Mouse (Mus musculus): ENCODE results near the gene Nxpe3.
"Not testable (repeated sequence)": the region's sequence is repeated elsewhere in the genome, so short reads cannot be mapped to it uniquely, and the experiment has no call there.

Nxpe3 gene

DNA sequence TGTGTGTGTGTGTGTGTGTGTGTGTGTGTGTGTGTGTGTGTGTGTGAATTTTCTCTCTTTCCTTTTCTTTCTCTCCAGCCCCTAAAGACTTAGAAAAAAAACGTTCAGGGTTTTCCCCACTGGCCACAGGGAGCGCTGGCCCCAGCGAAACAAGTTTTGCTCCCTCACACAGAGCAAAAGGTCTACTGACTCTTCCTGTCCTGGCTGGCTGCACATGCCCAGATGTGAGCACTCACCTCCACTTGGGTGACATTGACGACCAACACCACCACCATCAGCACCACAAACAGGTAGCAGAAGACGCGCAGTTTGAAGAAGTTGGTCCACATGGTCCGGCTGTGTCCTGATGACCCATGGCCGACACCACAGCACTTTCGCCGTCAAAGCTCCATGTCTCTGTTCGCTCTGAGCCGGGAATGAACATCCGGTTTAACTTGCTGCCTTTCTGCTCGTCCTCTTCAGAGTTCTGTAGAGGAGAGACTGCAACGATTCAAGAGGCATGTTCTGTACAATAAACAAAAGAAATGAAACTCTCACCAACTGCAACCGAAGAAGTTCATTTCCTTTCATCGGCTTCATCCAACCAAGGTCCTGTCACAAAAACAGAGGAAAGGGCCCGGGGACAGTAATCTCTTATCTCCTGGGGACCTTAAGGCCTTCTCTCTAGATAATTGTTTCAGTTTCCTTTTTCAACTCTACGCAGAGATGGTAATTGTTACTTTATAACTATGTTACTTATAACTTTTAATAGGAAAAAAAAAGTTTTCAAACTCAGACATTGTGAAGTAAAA, 4.5 kb downstream of the Nxpe3 start:
- DNase-seq (ENCODE audit: extremely low spot score) = no peak

DNA sequence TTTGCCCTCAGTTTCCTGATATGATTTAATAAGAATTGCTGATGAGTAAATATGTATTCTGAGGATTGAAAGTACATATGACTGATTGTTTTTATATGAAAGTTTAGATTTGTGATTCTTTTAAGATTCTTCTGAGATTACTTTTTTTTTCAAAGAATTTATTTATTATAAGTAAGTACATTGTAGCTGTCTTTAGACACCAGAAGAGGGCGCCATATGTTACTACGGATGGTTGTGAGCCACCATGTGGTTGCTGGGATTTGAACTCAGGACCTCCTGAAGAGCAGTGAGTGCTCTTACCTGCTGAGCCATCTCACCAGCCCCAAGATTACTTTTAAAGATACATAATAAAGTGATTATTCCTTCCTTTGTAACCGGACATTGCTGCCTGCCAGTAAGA, 5.6 kb downstream of the Nxpe3 start:
- DNase-seq (ENCODE audit: extremely low spot score) = no peak

DNA sequence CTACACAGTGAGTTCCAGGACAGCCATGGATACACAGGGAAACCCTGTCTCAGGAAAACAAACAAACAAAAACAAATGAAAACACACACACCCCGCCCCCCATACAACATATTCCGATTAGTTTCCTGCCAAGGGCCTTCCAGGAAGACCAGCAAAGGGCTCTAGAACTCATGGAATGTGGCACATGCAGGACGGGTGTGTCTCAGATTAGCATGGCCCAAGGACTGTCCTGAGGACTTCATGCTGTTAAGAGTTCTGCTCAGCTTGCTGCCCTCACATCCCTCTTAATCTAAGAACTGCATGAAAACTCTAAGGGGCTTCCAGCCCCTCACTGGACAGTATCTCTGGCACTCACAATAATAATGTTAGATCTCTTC, 6.5 kb downstream of the Nxpe3 start:
- DNase-seq (ENCODE audit: extremely low spot score) = no peak

DNA sequence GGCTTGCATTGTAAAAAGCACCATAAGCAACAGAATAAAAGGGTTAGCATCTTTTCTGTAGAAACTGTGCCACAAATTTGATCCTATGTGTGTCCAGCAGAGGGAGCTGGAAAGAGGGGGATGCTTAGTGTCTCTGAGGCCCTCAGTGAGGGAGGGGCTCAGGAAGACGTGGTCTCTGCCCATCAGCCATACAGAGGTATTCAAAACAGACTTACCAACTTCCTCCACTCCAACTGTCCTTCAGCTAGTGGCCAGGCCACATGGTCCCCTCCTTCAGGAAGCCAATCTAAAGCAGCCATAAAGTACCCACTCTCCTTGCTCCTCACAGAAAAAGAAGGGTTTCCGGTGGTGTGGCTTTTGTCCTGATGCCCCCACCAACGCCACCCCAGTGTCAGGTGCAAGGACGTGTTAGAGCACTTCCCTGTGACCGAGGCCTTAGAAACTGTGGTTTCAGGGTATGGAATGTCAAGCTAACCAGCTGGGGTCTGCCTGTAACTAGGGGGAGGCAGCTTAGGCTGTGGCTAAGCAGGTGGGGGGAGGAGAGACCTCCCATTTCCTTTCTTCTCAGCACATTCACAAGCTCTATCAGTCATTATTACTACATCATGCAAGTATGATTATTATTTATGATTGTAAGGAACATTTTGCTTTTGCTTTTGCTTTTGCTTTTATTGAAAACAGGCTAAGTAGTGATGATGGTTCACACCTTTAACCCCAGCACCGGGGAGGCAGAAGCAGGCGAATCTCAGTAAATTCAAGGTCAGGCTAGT, 7.1 kb downstream of the Nxpe3 start:
- DNase-seq (ENCODE audit: extremely low spot score) = no peak

DNA sequence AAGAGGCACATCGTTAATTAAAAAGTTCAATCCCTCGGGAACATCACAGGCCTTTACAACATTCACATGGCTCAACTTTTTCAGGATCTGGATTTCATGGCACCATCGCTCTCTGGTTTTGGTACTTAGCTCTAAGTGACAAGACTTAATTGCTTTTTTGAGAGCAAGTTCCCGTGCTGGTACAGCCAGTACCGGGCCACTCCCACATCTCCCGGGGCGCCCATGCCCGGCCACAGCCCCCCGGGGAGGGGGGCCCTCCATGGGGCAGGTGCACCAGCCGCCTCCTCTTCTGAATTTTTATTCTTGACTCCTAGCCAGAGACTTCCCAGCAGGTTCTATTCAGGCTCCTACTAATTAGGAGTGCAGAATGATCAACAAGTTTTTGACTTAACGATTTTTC, 10.8 kb downstream of the Nxpe3 start:
- DNase-seq (ENCODE audit: extremely low spot score) = no peak

DNA sequence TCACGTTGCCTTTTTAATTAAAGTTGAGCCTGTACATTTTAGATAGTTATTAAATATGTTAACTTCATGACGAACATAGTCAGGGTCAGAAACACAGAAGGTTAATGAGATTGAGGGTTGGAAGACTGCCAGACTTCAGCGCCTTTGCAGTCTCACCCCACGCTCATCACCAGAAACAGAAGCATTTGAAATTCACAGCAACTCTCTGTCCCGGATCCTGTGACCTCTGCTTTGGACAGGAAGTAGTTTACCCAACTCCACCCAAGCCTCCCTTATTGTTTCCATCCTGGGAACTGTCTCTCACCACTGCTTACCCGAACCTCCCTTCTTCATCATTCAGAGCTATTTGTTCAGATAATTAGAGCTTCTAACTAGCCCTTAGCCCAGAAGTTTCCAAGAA, 19.1 kb downstream of the Nxpe3 start:
- DNase-seq (ENCODE audit: extremely low spot score) = no peak

DNA sequence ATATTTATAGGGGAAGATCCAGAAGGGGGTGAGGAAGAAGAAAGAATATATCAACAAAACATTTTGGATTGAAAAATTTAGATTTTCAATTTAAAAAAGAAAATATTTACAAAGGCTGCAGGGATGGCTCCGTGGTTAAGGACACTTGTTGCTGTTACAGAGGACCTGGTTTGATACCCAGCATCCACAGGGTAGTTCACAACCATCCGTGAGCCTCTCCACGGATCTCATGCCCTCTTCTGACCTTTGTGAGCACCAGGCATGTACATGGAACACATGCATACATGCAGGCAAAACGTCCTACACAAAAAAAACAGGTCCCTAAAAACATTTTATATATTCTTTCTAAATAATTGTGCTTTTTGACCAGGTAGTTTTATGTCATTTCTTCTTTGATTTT, 31.3 kb downstream of the Nxpe3 start:
- DNase-seq (ENCODE audit: extremely low spot score) = no peak

DNA sequence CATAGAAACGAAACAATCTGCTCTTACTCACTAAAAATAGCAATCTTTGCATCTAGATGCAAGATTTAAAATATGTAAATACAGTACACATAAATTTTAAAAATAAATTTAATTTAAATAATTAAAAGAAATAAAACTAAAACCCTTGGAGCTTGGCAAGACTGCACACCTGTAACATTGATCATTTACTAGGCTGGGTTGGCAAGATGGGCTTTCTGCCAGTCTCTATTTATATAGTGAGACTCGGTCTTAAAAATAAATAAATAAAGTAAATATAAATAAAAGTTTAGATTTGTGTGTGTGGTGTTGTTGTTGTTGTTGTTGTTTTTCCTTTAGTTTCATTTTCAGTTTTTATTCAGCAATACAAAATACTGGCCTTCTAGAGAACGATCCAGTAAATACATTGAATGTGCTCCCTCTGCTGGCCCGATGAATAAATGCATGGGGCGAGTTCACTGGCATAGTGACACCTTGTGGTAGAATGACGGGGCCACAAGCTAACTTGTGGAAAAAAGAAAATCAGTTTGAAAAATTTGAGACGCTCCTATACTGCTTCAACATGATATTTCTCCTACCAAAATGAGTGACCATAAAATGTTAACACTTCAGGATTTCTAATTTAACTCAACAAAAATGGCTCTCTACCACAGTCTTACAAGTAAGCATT, 31.8 kb downstream of the Nxpe3 start:
- DNase-seq (ENCODE audit: extremely low spot score) = peak; percentile 58

DNA sequence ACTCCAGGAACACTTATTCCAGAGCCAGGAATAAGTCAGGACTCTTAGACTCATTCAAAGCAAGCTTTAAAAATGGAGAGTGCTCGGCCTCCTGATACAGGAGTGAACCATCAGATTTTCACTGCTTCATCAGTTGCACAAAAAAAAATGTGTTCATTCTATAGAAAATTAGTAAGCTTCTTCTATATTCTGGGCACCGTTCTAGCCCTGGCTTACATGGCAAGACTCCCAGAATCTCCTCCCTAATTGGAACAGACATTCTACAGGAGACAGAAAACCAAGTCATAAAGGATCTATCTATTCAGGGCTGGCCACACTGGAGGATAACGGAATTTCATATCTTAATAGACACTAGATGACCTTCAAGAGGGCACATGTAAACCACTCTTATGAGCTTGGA, 34.0 kb downstream of the Nxpe3 start:
- DNase-seq (ENCODE audit: extremely low spot score) = no peak

DNA sequence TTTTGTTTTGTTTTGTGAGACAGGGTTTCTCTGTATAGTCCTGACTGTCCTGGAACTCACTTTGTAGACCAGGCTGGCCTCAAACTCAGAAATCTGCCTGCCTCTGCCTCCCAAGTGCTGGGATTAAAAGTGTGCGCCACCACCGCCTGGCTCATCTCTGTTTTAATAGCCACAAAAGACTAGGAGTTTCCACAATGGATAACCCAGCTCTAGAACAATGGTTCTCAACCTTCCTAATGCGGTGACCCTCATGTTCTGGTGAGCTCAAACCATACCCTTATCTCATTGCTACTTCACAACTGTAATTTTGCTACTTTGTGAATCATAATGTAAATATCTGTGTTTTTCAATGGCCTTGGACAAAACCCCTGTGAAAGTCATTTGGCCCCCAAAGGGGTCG, 35.7 kb downstream of the Nxpe3 start:
- DNase-seq (ENCODE audit: extremely low spot score) = not testable (repeated sequence)

DNA sequence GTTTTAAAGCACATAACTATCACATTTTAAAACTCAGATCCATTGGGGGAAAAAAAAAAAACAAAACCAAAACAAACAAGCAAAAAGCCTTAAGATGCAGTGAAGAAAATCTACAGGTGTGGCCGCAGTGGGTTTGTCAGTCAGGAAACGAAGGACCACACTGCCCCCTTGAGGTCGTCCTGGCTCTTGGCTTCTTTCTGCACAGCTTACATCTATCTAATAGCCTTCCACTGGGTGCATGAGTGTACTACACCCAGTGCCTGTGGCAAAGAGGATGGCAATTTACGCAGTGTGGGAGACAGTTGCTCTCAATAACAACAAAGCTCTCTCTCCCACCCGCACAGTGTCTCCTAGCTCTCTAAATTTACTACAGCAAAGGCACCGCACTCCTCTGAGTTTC, 36.6 kb downstream of the Nxpe3 start:
- DNase-seq (ENCODE audit: extremely low spot score) = peak; percentile 42

DNA sequence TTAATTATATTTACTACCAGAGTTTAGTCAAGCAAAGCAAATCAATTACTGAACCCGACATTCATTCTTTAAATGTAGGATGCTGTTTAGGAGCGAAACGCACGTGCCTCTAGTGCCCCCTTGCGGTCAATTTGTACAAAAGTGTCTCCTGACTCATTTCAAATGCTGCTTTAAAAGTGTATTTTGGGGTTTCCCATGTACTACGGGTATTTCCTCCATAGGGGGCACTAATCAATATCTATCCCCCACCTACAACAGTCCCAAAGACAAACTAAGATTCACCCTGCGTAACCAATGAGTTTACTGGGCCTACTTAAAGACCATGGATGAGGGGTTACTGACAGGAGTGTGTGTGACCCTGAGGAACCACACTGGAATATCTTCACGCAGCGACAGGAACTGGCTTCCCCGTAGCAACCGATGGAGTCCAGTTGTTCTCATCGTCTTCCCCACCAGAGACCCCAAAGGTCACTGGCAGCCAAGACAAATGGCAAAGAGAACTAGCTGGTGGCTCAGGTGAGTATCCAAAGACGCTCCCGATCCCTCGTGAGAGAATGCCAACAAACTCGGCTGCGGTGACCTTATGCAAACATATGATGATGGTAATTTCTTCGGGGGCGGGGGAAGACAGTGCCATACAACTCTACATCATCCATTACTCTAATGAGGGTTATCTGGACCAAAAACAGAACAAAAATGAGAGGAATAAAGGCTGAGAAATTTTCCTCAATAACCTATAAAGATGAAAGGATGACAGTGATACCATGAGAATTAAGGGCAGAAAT, 42.0 kb downstream of the Nxpe3 start:
- peak; percentile 68 for DNase-seq (ENCODE audit: extremely low spot score)

DNA sequence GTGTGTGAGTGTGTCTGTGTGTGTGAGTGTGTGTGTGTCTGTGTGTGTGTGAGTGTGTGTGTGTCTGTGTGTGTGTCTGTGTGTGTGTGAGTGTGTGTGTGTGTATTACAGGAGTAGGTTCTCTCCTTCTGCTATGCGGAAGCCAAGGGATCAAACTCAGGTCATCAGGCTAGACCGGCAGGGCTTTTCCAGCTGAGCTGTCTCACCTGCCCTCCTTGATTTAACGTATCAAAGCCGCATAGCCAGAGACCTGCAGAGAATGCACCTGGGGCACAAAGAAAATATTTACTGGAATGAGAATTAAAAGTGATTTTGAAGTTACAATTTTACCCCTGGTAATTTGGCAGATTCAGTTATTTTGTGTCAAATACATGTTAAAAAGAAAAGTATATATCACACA, 42.6 kb downstream of the Nxpe3 start:
- DNase-seq (ENCODE audit: extremely low spot score) = no peak

DNA sequence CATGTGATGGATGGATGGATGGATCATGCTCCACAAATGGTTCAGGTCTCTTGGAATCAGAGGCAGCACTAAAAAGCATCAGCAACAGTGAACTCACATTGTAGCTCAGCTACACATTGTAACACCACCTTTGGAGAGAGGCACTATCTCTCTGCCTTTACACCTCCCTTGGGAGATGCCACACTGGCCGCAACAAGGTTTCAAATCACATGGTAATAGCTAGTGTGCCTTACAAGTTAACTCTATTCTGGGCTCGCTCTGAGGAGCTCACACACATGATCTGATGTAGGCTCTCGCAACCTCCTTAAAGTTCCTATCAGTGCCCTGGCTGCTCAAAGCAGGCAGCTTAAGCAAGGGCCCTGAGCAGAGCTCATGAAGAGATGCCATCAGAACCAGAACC, 44.6 kb downstream of the Nxpe3 start:
- no peak for DNase-seq (ENCODE audit: extremely low spot score)

DNA sequence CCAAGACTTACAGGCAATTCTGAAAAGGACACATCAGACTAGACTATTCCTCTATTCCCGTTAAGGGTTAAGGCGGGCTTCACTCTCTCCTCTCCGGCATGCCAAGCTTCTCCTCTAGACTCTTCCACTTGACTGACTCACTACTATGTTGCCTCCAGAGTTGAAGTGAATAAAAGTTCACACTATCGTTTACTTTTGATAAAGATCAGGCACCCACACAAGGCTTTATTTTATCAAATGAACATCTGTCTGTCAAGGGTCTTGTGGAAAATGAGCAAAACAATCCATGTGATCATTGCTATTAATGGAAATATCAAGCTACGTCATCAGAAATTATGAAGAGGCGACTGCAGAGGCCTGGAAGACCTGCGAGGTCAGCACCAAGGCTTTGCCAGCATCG, 47.4 kb downstream of the Nxpe3 start:
- no peak for DNase-seq (ENCODE audit: extremely low spot score)

DNA sequence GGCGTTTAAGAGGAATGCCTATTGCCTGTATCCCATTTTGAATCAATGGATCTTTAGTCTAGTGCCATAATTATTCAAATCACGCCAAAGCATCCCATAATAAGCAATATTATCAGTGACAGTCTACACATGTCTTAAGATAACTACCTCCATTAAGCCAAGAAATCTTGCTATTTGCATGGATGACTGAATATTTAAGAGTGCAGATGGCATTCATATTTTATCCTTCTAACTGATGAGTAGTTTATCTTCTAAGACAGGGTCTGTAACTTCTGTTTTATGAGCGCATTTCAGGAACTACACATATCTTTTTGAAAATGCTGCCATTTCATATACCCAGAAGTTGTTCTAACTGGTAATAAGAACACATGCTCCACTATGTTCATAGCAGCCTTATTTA, 50.2 kb downstream of the Nxpe3 start:
- no peak for DNase-seq (ENCODE audit: extremely low spot score)

DNA sequence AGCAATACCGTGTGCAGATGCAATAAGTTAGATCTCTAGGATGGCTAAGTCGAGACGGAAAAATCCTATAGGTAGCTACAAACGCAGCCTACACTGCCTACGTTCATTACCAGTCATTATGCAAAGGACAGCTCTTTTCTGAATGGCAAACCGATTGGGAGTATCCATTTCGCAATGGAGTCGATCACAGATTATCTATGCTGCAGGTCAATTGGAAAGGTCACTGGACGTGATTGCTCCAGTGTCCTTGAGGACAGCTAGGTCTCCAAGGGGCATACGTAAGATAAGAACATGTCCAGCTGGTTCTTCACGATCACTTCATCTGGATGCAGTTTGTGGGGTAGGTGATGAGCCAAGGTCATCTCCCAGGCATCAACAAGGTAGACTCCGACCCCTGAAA, 51.2 kb downstream of the Nxpe3 start:
- DNase-seq (ENCODE audit: extremely low spot score) = no peak

DNA sequence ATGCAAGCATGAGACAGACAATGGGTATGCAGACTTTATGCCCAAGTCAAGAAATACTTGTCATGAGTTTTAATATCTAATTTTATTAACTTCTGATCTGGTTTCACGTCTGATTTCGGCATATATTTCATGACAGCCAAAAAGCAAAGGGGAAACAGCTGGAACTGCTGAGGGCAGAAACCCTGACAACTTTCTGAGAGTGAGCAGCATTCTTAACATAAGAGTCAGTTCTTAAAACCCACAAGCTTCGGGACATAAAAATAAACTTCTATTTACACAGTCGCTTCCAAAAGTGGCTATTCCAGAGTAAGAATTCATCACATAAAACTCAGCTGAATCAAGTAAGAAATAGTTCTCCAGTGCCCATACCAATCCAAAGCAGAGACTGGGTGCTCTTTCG, 52.0 kb downstream of the Nxpe3 start:
- DNase-seq (ENCODE audit: extremely low spot score) = no peak

DNA sequence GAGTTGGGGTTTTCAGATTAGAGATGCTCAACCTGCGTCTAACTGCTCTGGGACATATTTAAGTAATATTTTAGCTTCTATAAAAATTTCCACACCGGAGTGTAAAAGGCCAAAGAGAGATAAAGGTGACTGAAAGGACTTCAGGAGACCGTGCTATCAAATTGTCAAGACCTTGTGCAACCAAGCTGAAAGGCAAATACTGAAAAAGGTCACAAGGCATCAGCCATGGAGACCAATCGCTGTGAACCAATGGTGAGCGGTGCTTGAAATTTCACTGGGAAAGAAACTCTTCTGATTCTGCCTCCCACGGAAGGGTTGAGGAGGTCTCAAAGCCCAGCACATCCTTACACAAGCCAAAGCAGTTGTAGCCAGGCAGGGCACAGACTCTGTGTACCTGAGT, 53.6 kb downstream of the Nxpe3 start:
- no peak for DNase-seq (ENCODE audit: extremely low spot score)

DNA sequence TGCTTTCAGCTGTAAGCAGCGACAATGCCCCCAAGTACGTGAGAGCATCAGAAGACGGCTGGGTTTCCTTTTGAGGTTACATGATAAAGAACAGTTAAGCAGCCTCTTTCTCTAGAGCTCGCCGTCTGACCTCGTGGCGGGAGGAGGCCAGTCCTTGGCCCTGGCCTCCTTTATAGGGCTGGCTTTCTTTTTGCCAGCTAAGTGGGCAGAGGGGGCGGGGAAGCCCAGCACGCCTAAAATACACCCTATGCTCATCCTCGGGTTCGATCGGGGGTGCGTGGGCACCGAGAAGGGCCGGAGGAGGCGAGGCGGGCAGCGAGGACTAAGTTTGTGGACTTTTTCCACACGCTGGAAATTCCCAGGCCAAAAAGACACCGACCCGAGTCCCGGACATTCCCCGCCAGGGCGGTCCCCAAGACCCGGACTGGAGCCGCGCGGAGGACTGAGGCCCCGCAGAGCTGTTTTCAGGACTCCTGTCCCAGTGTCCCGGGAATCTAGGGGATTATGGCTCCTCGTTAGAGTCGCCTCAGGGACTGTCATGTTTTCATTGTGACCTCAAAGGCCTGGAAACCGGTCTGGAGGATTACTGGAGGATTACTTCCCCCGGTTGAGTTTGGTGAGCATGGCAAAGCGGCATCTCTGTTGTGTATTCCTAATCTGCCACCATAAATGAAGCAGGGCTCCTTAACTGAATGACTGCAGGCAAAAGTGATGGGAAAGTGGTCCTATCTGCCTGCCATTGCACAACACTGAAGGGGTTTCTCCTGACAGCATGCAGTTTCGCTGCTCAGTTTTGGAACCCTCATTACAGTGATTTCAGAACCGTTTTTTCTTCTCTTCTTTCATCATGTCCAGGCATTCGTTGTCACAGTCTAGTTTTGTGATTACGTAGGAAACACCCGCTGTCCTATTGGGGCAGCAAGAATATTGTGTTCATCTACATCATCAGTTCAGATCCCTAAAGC, 56.3 kb downstream of the Nxpe3 start, which contains the start of gene Nfkbiz:
Gene Nfkbiz (minus strand): TSS at position 390 of the 965 bp plus-strand sequence.
- DNase-seq (ENCODE audit: extremely low spot score) = peak; percentile 93

DNA sequence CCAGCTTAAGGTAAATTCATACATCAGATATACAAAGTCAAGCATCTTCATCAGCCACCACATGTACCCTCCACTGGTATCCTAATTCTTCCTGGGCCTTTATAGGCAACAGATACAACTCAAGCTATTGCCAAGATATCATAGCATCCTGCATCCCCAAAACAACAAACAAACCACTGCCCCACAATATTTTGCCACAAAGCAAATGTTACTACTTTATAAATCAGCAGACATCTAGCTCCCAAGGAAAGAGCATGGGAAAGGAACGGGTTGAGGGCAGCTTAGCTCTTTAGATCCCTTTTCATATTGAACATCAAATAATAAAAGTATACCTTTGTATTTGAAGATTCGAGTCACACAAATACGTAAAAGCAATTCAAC, 57.0 kb downstream of the Nxpe3 start:
- no peak for DNase-seq (ENCODE audit: extremely low spot score)

Measured in embryo, embryonic 9.5 days (tissue).